31 mouse cellular contexts compared by ENCODE assay signal in the genomic region with DNA sequence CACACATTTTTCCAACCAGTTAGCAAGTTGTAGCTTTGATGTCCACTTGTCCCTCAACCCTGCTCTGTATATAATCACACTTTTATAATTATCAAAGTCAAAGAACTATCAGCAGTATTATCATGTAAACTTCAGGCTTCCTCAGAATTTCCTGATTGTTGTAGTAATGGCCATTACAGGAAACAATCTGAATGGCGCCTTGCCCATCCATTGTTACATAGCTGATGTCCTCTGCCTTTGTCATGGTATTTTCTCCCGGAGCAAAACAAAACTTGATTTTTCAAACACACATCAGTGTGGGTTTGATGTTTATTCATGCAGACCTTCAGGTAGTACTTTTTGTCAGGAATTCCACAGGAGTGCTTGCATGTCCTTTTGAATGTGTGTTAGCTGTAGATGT. TPM values are rescaled to one million over a fixed set of nuclear protein-coding genes. Genes with fewer than 3 reads are reported as not detected.
DNase-seq lines count a peak whose midpoint lies in the region; ATAC-seq and TF ChIP-seq lines count a peak whose summit lies in the region.
"Had no signal": no experiment of that assay in that cellular context is flagged by ENCODE, and none has a peak within 500 bp of the region (broad histone marks: within the 10 kb centered on the region; RNA-seq: fewer than 3 reads in every experiment).

No protein-coding gene starts in this region.

- H3K4me3 ChIP-seq in heart, embryonic 12.5 days: no peak overlapping the region
- no peak overlapping the region for H3K4me3 ChIP-seq in lung, postnatal 0 days (ENCODE audit: low read depth, low read length)
- no peak overlapping the region for H3K4me3 ChIP-seq in heart, postnatal 0 days (ENCODE audit: low read depth, low read length)
- H3K4me3 ChIP-seq in forebrain, embryonic 14.5 days (ENCODE audit: low read depth, low read length): no peak overlapping the region
- H3K4me3 ChIP-seq: embryonic facial prominence, embryonic 13.5 days; erythroblast, embryonic 14.5 days; forebrain, embryonic 12.5 days; gastrocnemius, adult 2 months; hindbrain, embryonic 15.5 days; limb, embryonic 13.5 days; liver, embryonic 13.5 days; neural tube, embryonic 12.5 days had no signal

- no peak overlapping the region for H3K4me2 ChIP-seq in heart, embryonic 12.5 days
- no peak overlapping the region for H3K4me2 ChIP-seq in lung, postnatal 0 days (replicated peaks; ENCODE audit: low read depth, low read length)
- H3K4me2 ChIP-seq in heart, postnatal 0 days (ENCODE audit: low read depth, low read length): no peak overlapping the region
- no peak overlapping the region for H3K4me2 ChIP-seq in forebrain, embryonic 14.5 days (ENCODE audit: low read length)
- H3K4me2 ChIP-seq: embryonic facial prominence, embryonic 13.5 days; forebrain, embryonic 12.5 days; hindbrain, embryonic 15.5 days; limb, embryonic 13.5 days; liver, embryonic 13.5 days; neural tube, embryonic 12.5 days had no signal

- no peak overlapping the region for H3K27ac ChIP-seq in heart, embryonic 12.5 days (ENCODE audit: poor library complexity, severe bottlenecking)
- no peak overlapping the region for H3K27ac ChIP-seq in lung, postnatal 0 days (ENCODE audit: low read length)
- no peak overlapping the region for H3K27ac ChIP-seq in heart, postnatal 0 days (ENCODE audit: low read depth)
- no peak overlapping the region for H3K27ac ChIP-seq in forebrain, embryonic 14.5 days (ENCODE audit: low read depth, low read length)
- H3K27ac ChIP-seq: embryonic facial prominence, embryonic 13.5 days; forebrain, embryonic 12.5 days; gastrocnemius, adult 2 months; hindbrain, embryonic 15.5 days; kidney, postnatal 0 days; limb, embryonic 13.5 days; liver, embryonic 13.5 days; neural tube, embryonic 12.5 days had no signal

- no peak for TF ChIP-seq EP300 in lung, postnatal 0 days (IDR thresholded peaks at IDR 0.05)
- 0 out of 2 replicates have a peak, but pooled peaks have one; percentile 39 for TF ChIP-seq EP300 in heart, postnatal 0 days (IDR thresholded peaks at IDR 0.05; ENCODE audit: low read depth)

- peaks cover 23% of the 10 kb centered on the region for H3K27me3 ChIP-seq in heart, embryonic 12.5 days (replicated peaks)
- peaks cover 10% of the 10 kb centered on the region for H3K27me3 ChIP-seq in lung, postnatal 0 days (replicated peaks; ENCODE audit: insufficient read depth, low read length)
- H3K27me3 ChIP-seq in heart, postnatal 0 days (ENCODE audit: control insufficient read depth, insufficient read depth, low read length): peaks cover 9% of the 10 kb centered on the region
- peaks cover 6% of the 10 kb centered on the region; the same call in 1 of the 2 replicates for H3K27me3 ChIP-seq in forebrain, embryonic 14.5 days (replicated peaks; ENCODE audit: control insufficient read depth, insufficient read depth, low read length)

- no peak overlapping the region for H3K9ac ChIP-seq in heart, embryonic 12.5 days
- no peak overlapping the region for H3K9ac ChIP-seq in lung, postnatal 0 days (replicated peaks; ENCODE audit: low read depth)
- no peak overlapping the region for H3K9ac ChIP-seq in heart, postnatal 0 days (replicated peaks; ENCODE audit: low read depth, low read length)
- no peak overlapping the region for H3K9ac ChIP-seq in forebrain, embryonic 14.5 days (ENCODE audit: low read length)
- H3K9ac ChIP-seq: embryonic facial prominence, embryonic 13.5 days; forebrain, embryonic 12.5 days; hindbrain, embryonic 15.5 days; limb, embryonic 13.5 days; liver, embryonic 13.5 days; neural tube, embryonic 12.5 days had no signal

- no peak for ATAC-seq in heart, embryonic 12.5 days (ENCODE audit: insufficient number of reproducible peaks, low FRiP score)
- no peak for ATAC-seq in lung, postnatal 0 days
- ATAC-seq in heart, postnatal 0 days (ENCODE audit: insufficient read depth, low read depth): 0 out of 2 replicates have a peak, but pooled peaks have one; percentile 30
- no peak for ATAC-seq in forebrain, embryonic 14.5 days
- ATAC-seq: activated CD4-positive, CD25-positive, alpha-beta regulatory T cell, adult 4 months; Patski had no signal

- H3K36me3 ChIP-seq in heart, embryonic 12.5 days: no peaks in the 10 kb centered on the region
- H3K36me3 ChIP-seq in lung, postnatal 0 days (ENCODE audit: insufficient read depth, low read length): no peaks in the 10 kb centered on the region
- no peaks in the 10 kb centered on the region for H3K36me3 ChIP-seq in heart, postnatal 0 days (replicated peaks; ENCODE audit: control insufficient read depth, insufficient read depth, low read length)
- H3K36me3 ChIP-seq in forebrain, embryonic 14.5 days (ENCODE audit: control insufficient read depth, insufficient read depth, low read length): no peaks in the 10 kb centered on the region
- H3K36me3 ChIP-seq: embryonic facial prominence, embryonic 13.5 days; forebrain, embryonic 12.5 days; G1E; hindbrain, embryonic 15.5 days; limb, embryonic 13.5 days; liver, embryonic 13.5 days; neural tube, embryonic 12.5 days had no signal

- no peak for TF ChIP-seq CTCF in lung, postnatal 0 days (IDR thresholded peaks at IDR 0.05)
- no peak for TF ChIP-seq CTCF in heart, postnatal 0 days (IDR thresholded peaks at IDR 0.05; ENCODE audit: low read depth)

- H3K4me1 ChIP-seq in heart, embryonic 12.5 days (replicated peaks): peaks cover 8% of the 10 kb centered on the region
- no peaks in the 10 kb centered on the region for H3K4me1 ChIP-seq in lung, postnatal 0 days (ENCODE audit: insufficient read depth, low read depth, low read length)
- peaks cover 9% of the 10 kb centered on the region for H3K4me1 ChIP-seq in heart, postnatal 0 days (ENCODE audit: control insufficient read depth, insufficient read depth)
- H3K4me1 ChIP-seq in forebrain, embryonic 14.5 days (ENCODE audit: control insufficient read depth, insufficient read depth, low read length): peaks cover 3% of the 10 kb centered on the region

- no peaks in the 10 kb centered on the region for H3K9me3 ChIP-seq in heart, embryonic 12.5 days (replicated peaks)
- no peaks in the 10 kb centered on the region for H3K9me3 ChIP-seq in lung, postnatal 0 days (ENCODE audit: low read length)
- H3K9me3 ChIP-seq in heart, postnatal 0 days (replicated peaks; ENCODE audit: control insufficient read depth, low read length): 0 out of 2 replicates have a peak, but pooled peaks cover 4% of the 10 kb centered on the region
- H3K9me3 ChIP-seq in forebrain, embryonic 14.5 days (replicated peaks; ENCODE audit: control insufficient read depth, low read length): no peaks in the 10 kb centered on the region
- H3K9me3 ChIP-seq: embryonic facial prominence, embryonic 13.5 days; forebrain, embryonic 12.5 days; hindbrain, embryonic 15.5 days; limb, embryonic 13.5 days; liver, embryonic 13.5 days; neural tube, embryonic 12.5 days had no signal

- 58% methylated on average over 2 of the region's 2 CpGs for WGBS in heart, embryonic 12.5 days
- 68% methylated on average over 2 of the region's 2 CpGs for WGBS in lung, postnatal 0 days
- WGBS in heart, postnatal 0 days: 61% methylated on average over 2 of the region's 2 CpGs
- 90% methylated on average over 2 of the region's 2 CpGs for WGBS in forebrain, embryonic 14.5 days

- peak; percentile 55 for DNase-seq in heart, adult 8-10 months (ENCODE audit: low spot score)
- peak; percentile 22 for DNase-seq in lung, postnatal 0 days (ENCODE audit: low spot score)
- DNase-seq in lung, postnatal 4 days: no peak
- DNase-seq in heart, postnatal 0 days (ENCODE audit: low spot score): no peak
- DNase-seq in adrenal gland, adult 2 months: no peak
- DNase-seq in forebrain, embryonic 14.5 days (ENCODE audit: low spot score): no peak
- DNase-seq: adrenal gland, postnatal 10 days; cerebellum, adult 18-20 months; cerebellum, postnatal 25 days; gastrocnemius, adult 2 months; kidney, adult 2 months; layer of hippocampus, postnatal 36 days; liver, embryonic 13.5 days; midbrain, embryonic 14.5 days; retina, postnatal 1 day; right cerebral cortex, postnatal 25 days; spleen, adult 18-20 months had no signal

RNA-seq across cellular contexts. Expression of a gene that starts 4.9 kb away (rescaled TPM):
- total RNA-seq in heart, adult 8-10 months (2022): under 1 TPM; 0.06 to 0.19 (median 0.15) TPM
- 0.12 and 0.13 TPM in 2 replicates for polyA plus RNA-seq in heart, embryonic 12.5 days (2016; fragmentation: Nextera tagmentation; extraction: Ambion mirVana)
- 0.48 and 0.64 TPM in 2 replicates for polyA plus RNA-seq in lung, postnatal 0 days (2015; fragmentation: Nextera tagmentation; extraction: Ambion mirVana)
- not detected in 2 replicates for total RNA-seq in heart, postnatal 0 days (2014; rRNA removed; ENCODE audit: low replicate concordance)
- 0.04 and 0.12 TPM in 2 replicates for polyA plus RNA-seq in heart, postnatal 0 days (2015; fragmentation: Nextera tagmentation; extraction: Ambion mirVana)
- under 1 TPM; 0.07 to 0.17 TPM for total RNA-seq in adrenal gland, adult 2 months (2021)
- polyA plus RNA-seq in adrenal gland, adult 2 months (2012; rRNA removed): not detected in 2 replicates
- polyA plus RNA-seq in forebrain, embryonic 14.5 days (2014; fragmentation: Nextera tagmentation; extraction: Ambion mirVana): 0.05 and 0.12 TPM in 2 replicates
- total RNA-seq: granulocyte monocyte progenitor cell, adult 5-6 weeks; hematopoietic stem cell, adult 5-6 weeks; layer of hippocampus, postnatal 36 days; megakaryocyte-erythroid progenitor cell, adult 5-6 weeks had no signal
- polyA plus RNA-seq: embryonic facial prominence, embryonic 13.5 days; erythroblast, embryonic 14.5 days; forebrain, embryonic 12.5 days; G1E; neural tube, embryonic 12.5 days; Patski had no signal

RNA-seq across cellular contexts. Expression of a gene that starts 32.4 kb away (rescaled TPM):
- total RNA-seq in heart, adult 8-10 months (2022): under 1 TPM in 3 of 4 experiments, not detected in 1; 0.11 to 0.28 (median 0.16) TPM
- 1.7 and 2.6 TPM in 2 replicates for polyA plus RNA-seq in heart, embryonic 12.5 days (2016; fragmentation: Nextera tagmentation; extraction: Ambion mirVana)
- 5.9 and 7.6 TPM in 2 replicates for polyA plus RNA-seq in lung, postnatal 0 days (2015; fragmentation: Nextera tagmentation; extraction: Ambion mirVana)
- total RNA-seq in heart, postnatal 0 days (2014; rRNA removed; ENCODE audit: low replicate concordance): 0.81 TPM in 1 of 2 replicates, not detected in the other
- polyA plus RNA-seq in heart, postnatal 0 days (2015; fragmentation: Nextera tagmentation; extraction: Ambion mirVana): 0.75 and 0.86 TPM in 2 replicates
- under 1 TPM; 0.38 to 0.69 TPM for total RNA-seq in adrenal gland, adult 2 months (2021)
- not detected in 2 replicates for polyA plus RNA-seq in adrenal gland, adult 2 months (2012; rRNA removed)
- polyA plus RNA-seq in forebrain, embryonic 14.5 days (2014; fragmentation: Nextera tagmentation; extraction: Ambion mirVana): 1.3 and 1.7 TPM in 2 replicates
- total RNA-seq: granulocyte monocyte progenitor cell, adult 5-6 weeks; hematopoietic stem cell, adult 5-6 weeks; megakaryocyte-erythroid progenitor cell, adult 5-6 weeks had no signal
- polyA plus RNA-seq: activated CD4-positive, CD25-positive, alpha-beta regulatory T cell, adult 4 months; erythroblast, embryonic 14.5 days; G1E; Patski had no signal

Comparison
In these comparisons a context has a peak if more than half of its experiments do, and no peak if none do; other contexts are left out.
1. DNase-seq: peak in heart, adult 8-10 months (single experiment) and lung, postnatal 0 days (single experiment); none in lung, postnatal 4 days (0 of 2), heart, postnatal 0 days (single experiment), adrenal gland, adult 2 months (single experiment) and forebrain, embryonic 14.5 days (single experiment).